Mouse (Mus musculus) neural tube, embryonic 11.5 days (tissue): ENCODE measurements around the gene Ankdd1a. TPM values are rescaled to one million over a fixed set of nuclear protein-coding genes. Genes with fewer than 3 reads are reported as not detected.

ENCODE experiments used
- ATAC-seq: fragments of 200-750 bp; cut with Nextera tagmentation; 2 replicates; pipeline ENCODE4 v1.8.0; 2017; ENCODE audit warnings: moderate number of reproducible peaks, mild to moderate bottlenecking, moderate TSS enrichment, moderate library complexity; ENCODE audit not compliant: insufficient read depth, low FRiP score, low TSS enrichment
- DNase-seq: peaks from one replicate; pipeline ENCODE4 v3.0.0-alpha.2; 2015; ENCODE audit warnings: low spot score
- H3K27ac ChIP-seq: fragments of 300-500 bp; sonication (generic); 2 replicates; pipeline ENCODE4 v1.5.1; 2014; ENCODE audit warnings: low read depth, mild to moderate bottlenecking, low read length
- H3K27me3 ChIP-seq: fragments of 300-500 bp; sonication (generic); 2 replicates; pipeline ENCODE4 v1.6.1; 2014; ENCODE audit warnings: mild to moderate bottlenecking, low read length, mixed read lengths; ENCODE audit not compliant: control insufficient read depth, insufficient read depth
- H3K36me3 ChIP-seq: fragments of 300-500 bp; sonication (generic); 2 replicates; pipeline ENCODE4 v1.6.1; 2014; ENCODE audit warnings: mild to moderate bottlenecking, low read length, moderate library complexity, mixed read lengths; ENCODE audit not compliant: control insufficient read depth, insufficient read depth
- H3K4me1 ChIP-seq: fragments of 300-500 bp; sonication (generic); 2 replicates; pipeline ENCODE4 v1.6.1; 2014; ENCODE audit warnings: low read length, mixed read lengths; ENCODE audit not compliant: control insufficient read depth, insufficient read depth
- H3K4me2 ChIP-seq: fragments of 300-500 bp; sonication (generic); 2 replicates; pipeline ENCODE4 v1.6.1; 2014; ENCODE audit warnings: low read depth, mild to moderate bottlenecking, moderate library complexity
- H3K4me3 ChIP-seq: fragments of 300-500 bp; sonication (generic); 2 replicates; pipeline ENCODE4 v1.5.1; 2014; ENCODE audit warnings: low read depth, low read length
- H3K9ac ChIP-seq: fragments of 300-500 bp; sonication (generic); 2 replicates; pipeline ENCODE4 v1.6.1; 2014; ENCODE audit warnings: mild to moderate bottlenecking, low read length
- H3K9me3 ChIP-seq: fragments of 300-500 bp; sonication (generic); 2 replicates; pipeline ENCODE4 v1.6.1; 2016; ENCODE audit warnings: low read length; ENCODE audit not compliant: control insufficient read depth
- WGBS: fragments of 180-500 bp; shearing (Covaris S2); extraction: QIAGEN DNeasy Blood & Tissue Kit; methylation state at CpG from one replicate; pipeline ENCODE4 v1.1.7; 2014; 5-methylcytosine and 5-hydroxymethylcytosine counted together
- polyA plus RNA-seq: library from polyadenylated mRNA; unstranded; fragments of >200 nt; fragmentation: Nextera tagmentation; extraction: Ambion mirVana; gene quantifications from 2 replicates; pipeline ENCODE4 v1.2.1, GENCODE M21; 2014

The Ankdd1a gene
- polyA plus RNA-seq, 1 experiment from 2014 or later: 0.21 TPM

DNA sequence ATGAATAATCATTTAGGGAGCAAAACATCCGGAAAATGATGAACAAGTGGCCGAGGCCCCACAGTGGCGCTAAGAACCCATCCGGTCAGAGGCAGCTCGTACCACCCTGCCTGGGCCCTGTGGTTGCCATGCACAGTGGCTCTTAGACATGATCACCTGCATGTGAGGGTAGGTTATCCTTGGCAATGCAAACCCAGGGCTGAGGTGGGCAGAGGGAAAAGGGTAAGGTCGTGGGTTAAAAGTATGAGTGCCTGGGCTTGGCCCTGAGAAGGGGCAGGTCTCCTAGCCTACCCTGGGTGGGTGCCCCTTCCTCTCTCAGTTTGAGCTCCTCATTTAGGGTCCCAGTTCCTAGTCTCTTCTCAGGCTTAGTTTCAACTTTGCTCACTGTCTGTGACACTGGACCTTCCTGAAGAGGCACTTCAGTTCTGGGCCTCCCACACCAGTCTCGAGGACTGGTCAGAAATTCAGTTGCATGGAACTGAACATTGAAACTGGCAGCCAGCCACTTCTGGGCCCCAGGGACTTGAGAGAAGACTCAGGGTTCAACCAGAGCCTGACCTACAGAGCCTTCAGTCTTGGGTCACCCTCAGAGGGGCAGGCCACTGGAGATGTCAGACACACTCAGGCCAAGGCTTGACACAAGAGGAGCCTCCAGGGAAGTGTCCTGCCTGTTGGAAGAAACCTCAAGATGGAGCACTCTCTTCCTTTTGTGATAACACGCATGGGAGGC is 18.1 kb upstream of the Ankdd1a start:
- Histone ChIP-seq H3K9me3 (no peaks in the 10 kb centered on the region), H3K4me3 (no peak overlapping the region), H3K4me2 (no peak overlapping the region), H3K27ac (no peak overlapping the region), H3K27me3 (no peaks in the 10 kb centered on the region), H3K9ac (no peak overlapping the region), H3K36me3 (no peaks in the 10 kb centered on the region), H3K4me1 (no peaks in the 10 kb centered on the region)
- ATAC-seq (no peak), DNase-seq (no peak)
- 91% methylated on average over 8 of the region's 8 CpGs for WGBS

DNA sequence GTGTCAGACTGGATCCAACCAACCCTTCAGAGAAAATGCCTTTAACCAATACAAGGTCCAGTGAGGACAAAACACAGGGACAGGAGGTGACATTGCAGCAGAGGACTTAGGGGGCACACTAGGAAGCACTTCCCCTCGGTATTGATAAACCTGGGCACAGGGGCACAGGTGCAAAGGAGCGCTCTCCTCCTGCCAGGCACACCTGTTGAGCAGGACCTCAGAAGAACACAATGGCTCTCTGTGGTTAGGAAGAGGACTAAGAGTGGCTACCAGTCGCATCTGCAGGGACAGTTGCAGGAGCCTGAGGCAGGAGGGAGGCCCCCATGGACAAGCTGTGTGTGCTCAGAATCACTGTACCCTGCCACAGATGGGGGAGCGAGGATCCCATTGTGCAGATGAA is 16.5 kb upstream of the Ankdd1a start:
- ATAC-seq (no peak), DNase-seq (no peak)
- no peak overlapping the region for H3K4me3 ChIP-seq
- no peaks in the 10 kb centered on the region for H3K4me1 ChIP-seq
- H3K9ac ChIP-seq: no peak overlapping the region
- no peak overlapping the region for H3K27ac ChIP-seq
- WGBS: 81% methylated on average over 4 of the region's 4 CpGs
- no peaks in the 10 kb centered on the region for H3K27me3 ChIP-seq
- no peaks in the 10 kb centered on the region for H3K36me3 ChIP-seq
- no peaks in the 10 kb centered on the region for H3K9me3 ChIP-seq
- no peak overlapping the region for H3K4me2 ChIP-seq

DNA sequence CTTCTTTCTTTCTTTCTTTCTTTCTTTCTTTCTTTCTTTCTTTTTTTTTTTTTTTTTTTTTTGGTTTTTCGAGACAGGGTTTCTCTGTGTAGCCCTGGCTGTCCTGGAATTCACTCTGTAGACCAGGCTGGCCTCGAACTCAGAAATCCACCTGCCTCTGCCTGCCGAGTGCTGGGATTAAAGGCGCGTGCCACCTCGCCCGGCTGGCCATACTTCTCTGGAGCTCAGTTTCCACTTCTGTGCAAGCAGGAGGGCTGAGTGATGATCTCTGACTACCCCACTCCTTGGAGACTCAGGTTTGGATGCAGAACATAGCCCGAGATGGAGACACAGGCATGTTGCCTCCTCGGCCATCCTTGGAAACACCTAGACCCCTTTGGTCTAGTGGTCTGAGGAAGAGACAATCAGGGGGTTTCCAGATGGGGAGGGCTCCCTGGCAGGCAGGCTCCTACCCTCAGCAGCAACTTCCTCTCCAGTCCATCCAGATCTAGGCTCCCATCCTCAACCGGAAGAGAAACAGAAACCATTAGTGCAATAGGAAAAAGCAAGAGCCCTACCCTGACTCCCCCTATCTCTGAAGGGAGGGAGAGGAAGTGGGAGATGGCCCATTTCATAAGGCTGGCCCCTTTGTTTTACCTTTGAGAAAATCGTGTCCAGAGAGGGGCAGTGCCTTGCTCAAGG is 15.9 kb upstream of the Ankdd1a start:
- H3K9ac ChIP-seq: no peak overlapping the region
- H3K27ac ChIP-seq: no peak overlapping the region
- H3K9me3 ChIP-seq: no peaks in the 10 kb centered on the region
- WGBS: 86% methylated on average over 10 of the region's 11 CpGs
- ATAC-seq (no peak), DNase-seq (no peak)
- H3K36me3 ChIP-seq: no peaks in the 10 kb centered on the region
- no peaks in the 10 kb centered on the region for H3K27me3 ChIP-seq
- H3K4me3 ChIP-seq: no peak overlapping the region
- no peaks in the 10 kb centered on the region for H3K4me1 ChIP-seq
- no peak overlapping the region for H3K4me2 ChIP-seq

DNA sequence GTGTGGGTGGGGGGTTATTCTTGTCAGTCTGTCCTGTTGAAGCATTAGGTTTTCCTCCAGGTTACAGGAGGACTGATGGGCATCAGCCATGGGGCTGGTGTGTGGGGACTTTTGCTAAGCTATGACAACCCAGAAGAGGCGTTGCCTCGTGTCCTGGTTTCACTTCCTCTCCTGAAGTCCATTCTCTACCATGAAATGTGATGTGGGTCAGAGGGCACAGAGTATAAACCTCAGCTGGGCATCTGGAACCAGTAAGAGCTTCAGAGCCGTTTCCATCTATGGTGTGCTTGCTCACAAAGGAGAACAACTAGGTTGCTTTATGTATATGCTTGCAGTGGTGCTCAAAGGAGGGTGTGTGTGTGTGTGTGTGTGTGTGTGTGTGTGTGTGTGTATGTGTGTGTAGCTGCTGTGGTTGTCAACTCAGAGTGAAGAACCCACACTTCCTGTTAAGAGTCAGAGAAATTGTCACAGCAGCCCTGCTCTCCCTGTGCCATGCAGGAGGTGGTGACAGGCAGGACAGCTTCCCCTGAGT is 15.3 kb upstream of the Ankdd1a start:
- Histone ChIP-seq H3K9me3 (no peaks in the 10 kb centered on the region), H3K9ac (no peak overlapping the region), H3K4me3 (no peak overlapping the region), H3K4me2 (no peak overlapping the region), H3K36me3 (no peaks in the 10 kb centered on the region), H3K27ac (no peak overlapping the region), H3K4me1 (no peaks in the 10 kb centered on the region), H3K27me3 (no peaks in the 10 kb centered on the region)
- ATAC-seq: no peak
- 75% methylated on average over 3 of the region's 3 CpGs for WGBS
- DNase-seq: no peak

DNA sequence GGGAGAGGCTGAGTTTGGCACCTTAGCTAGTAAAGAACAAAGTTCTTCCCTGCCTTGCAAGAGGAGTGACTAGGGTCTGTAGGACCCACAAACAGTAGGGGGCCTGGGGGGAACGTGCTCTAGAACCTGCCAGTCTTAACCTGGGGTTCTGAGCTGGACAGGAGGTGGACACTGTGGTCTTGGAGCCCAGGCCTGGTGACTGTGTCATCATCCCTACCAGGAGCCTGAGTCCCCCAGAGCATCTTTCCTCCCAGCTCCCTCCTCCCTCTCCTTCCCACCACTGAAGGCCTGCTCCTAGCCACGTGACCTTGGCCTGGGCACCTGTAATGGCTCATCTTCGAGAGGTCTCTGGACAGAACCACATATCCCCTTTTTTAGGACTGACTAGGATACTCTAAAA is 14.1 kb upstream of the Ankdd1a start:
- 90% methylated on average over 3 of the region's 3 CpGs for WGBS
- H3K9ac ChIP-seq: no peak overlapping the region
- H3K4me1 ChIP-seq: no peaks in the 10 kb centered on the region
- no peak overlapping the region for H3K4me2 ChIP-seq
- H3K27me3 ChIP-seq: no peaks in the 10 kb centered on the region
- DNase-seq (no peak), ATAC-seq (no peak)
- no peak overlapping the region for H3K4me3 ChIP-seq
- H3K27ac ChIP-seq: no peak overlapping the region
- H3K36me3 ChIP-seq: no peaks in the 10 kb centered on the region
- H3K9me3 ChIP-seq: no peaks in the 10 kb centered on the region

DNA sequence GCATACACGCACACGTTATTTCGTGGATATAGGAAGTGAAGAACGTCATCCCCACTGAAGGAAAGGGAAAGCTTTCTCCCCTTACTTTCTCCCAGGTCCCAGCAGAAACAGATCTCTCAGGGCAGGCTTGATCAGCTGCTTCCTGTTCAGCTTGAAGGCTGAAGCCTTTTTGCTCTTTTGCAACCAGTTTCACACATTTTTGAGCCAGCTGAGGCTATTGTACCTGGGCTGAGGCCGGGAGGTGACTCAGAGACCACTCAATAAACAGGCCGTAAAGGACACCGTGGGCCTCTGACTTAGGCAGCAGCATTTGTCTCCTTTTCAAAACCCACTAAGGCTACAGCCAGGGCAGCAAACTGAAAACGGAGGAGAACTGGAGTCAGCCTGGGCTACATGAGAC is 13.0 kb upstream of the Ankdd1a start:
- H3K4me1 ChIP-seq: no peaks in the 10 kb centered on the region
- no peak for ATAC-seq
- no peak overlapping the region for H3K4me3 ChIP-seq
- H3K27ac ChIP-seq: no peak overlapping the region
- no peaks in the 10 kb centered on the region for H3K27me3 ChIP-seq
- no peaks in the 10 kb centered on the region for H3K9me3 ChIP-seq
- H3K9ac ChIP-seq: no peak overlapping the region
- DNase-seq: no peak
- H3K36me3 ChIP-seq: no peaks in the 10 kb centered on the region
- H3K4me2 ChIP-seq: no peak overlapping the region
- 69% methylated on average over 8 of the region's 8 CpGs for WGBS

DNA sequence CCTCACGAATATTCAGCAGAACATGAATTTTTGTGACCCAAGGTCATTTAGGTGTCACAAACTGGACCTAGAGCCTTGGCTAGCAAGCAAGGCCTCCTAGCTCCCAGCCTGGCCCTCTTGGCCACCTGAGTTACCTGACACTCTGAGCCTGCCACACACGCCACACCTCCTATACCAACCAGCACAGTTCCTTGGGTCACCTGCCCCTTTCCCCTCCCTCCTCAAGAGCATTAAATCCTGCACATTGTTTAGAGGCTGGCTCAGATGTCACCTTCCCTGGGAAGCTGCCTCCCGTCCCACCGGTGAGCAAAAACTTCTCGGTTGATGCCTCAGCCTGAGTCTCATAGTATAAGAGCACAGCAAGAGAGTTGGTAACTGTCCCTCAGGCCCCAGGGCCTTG is 11.3 kb upstream of the Ankdd1a start:
- WGBS: 88% methylated on average over 5 of the region's 5 CpGs
- ATAC-seq: no peak

DNA sequence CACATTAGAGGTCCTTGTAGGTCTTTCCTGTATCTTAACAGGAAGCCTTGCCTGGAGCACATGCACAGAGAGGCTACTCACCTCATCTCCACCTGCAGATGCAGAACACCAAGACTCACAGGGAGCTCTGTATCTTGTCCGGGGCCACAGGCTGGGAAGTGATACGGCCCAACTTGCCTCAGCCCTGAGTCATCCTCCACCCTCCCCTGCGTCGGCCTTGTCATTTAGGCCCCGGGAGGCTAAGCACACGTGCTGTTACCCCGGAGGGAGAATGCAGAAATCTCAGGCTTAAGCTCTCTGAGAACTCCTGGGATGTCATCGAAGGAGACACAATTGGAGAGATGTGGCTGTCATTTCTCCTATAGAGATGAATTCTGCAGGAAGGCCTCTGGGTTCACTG is 9.7 kb upstream of the Ankdd1a start:
- Histone ChIP-seq H3K4me3 (no peak overlapping the region), H3K9me3 (no peaks in the 10 kb centered on the region), H3K4me2 (no peak overlapping the region), H3K27ac (no peak overlapping the region), H3K9ac (no peak overlapping the region), H3K27me3 (no peaks in the 10 kb centered on the region), H3K36me3 (no peaks in the 10 kb centered on the region), H3K4me1 (no peaks in the 10 kb centered on the region)
- no peak for ATAC-seq
- WGBS: 68% methylated on average over 8 of the region's 8 CpGs
- DNase-seq: no peak

More for the DNA sequence above, 11.3 kb upstream of the Ankdd1a start:
- DNase-seq: no peak
- Histone ChIP-seq H3K4me3 (no peak overlapping the region), H3K27ac (no peak overlapping the region), H3K27me3 (no peaks in the 10 kb centered on the region), H3K9me3 (no peaks in the 10 kb centered on the region), H3K4me1 (no peaks in the 10 kb centered on the region), H3K36me3 (no peaks in the 10 kb centered on the region), H3K4me2 (no peak overlapping the region), H3K9ac (no peak overlapping the region)
